Mouse (Mus musculus) CH12.LX (cell line): ENCODE measurements around the gene B3galt4.

Experiments used
- CTCF ChIP-seq, 2 experiments: IDR thresholded peaks in 1 of 2; conservative IDR thresholded peaks in 1 of 2; 2 replicates each; pipeline ENCODE4 v1.5.1; 2011 to 2012; ENCODE audit warnings: low read depth in 2 of 2, low read length in 2 of 2, improper control_type of control experiment in 1 of 2, inconsistent platforms in 1 of 2, mild to moderate bottlenecking in 1 of 2, moderate library complexity in 1 of 2
- ELF1 ChIP-seq: IDR thresholded peaks from 2 replicates; pipeline ENCODE4 v1.6.1; 2014; ENCODE audit warnings: low read depth, mild to moderate bottlenecking, inconsistent platforms, low read length, improper control_type of control experiment
- HCFC1 ChIP-seq: IDR thresholded peaks from 2 replicates; pipeline ENCODE4 v1.6.1; 2012; ENCODE audit warnings: low read depth, mild to moderate bottlenecking, inconsistent platforms, low read length, improper control_type of control experiment
- IRF4 ChIP-seq: IDR thresholded peaks from 2 replicates; pipeline ENCODE4 v1.6.1; 2014; ENCODE audit warnings: low read depth, mild to moderate bottlenecking, inconsistent platforms, low read length, improper control_type of control experiment
- JUN ChIP-seq: IDR thresholded peaks from 2 replicates; pipeline ENCODE4 v1.6.1; 2011; ENCODE audit warnings: low read depth, mild to moderate bottlenecking, low read length, improper control_type of control experiment, moderate library complexity; ENCODE audit not compliant: insufficient read depth
- JUND ChIP-seq: conservative IDR thresholded peaks from 2 replicates; pipeline ENCODE4 v1.6.1; 2011; ENCODE audit warnings: low read depth, low read length, improper control_type of control experiment
- POLR2A ChIP-seq: IDR thresholded peaks from 2 replicates; pipeline ENCODE4 v1.6.1; 2011; ENCODE audit warnings: low read depth, mild to moderate bottlenecking, improper control_type of control experiment, low read length
- POLR2AphosphoS2 ChIP-seq: IDR thresholded peaks from 2 replicates; pipeline ENCODE4 v1.6.1; 2011; ENCODE audit warnings: low read depth, low read length, improper control_type of control experiment
- RAD21 ChIP-seq: IDR thresholded peaks from 2 replicates; pipeline ENCODE4 v1.6.1; 2011; ENCODE audit warnings: low read depth, mild to moderate bottlenecking, low read length, improper control_type of control experiment, moderate library complexity
- TBP ChIP-seq: conservative IDR thresholded peaks from 2 replicates; pipeline ENCODE4 v1.6.1; 2011; ENCODE audit warnings: low read depth, low read length, improper control_type of control experiment
- TCF12 ChIP-seq: IDR thresholded peaks from 2 replicates; pipeline ENCODE4 v1.6.1; 2014; ENCODE audit warnings: low read depth, mild to moderate bottlenecking, inconsistent platforms, low read length, improper control_type of control experiment
- UBTF ChIP-seq: IDR thresholded peaks from 2 replicates; pipeline ENCODE4 v1.6.1; 2012; ENCODE audit warnings: low read depth, mild to moderate bottlenecking, inconsistent platforms, low read length, improper control_type of control experiment, moderate library complexity
- USF1 ChIP-seq: IDR thresholded peaks from 2 replicates; pipeline ENCODE4 v1.6.1; 2014; ENCODE audit warnings: low read depth, mild to moderate bottlenecking, inconsistent platforms, low read length, improper control_type of control experiment
- ZC3H11A ChIP-seq: IDR thresholded peaks from 2 replicates; pipeline ENCODE4 v1.6.1; 2012; ENCODE audit warnings: low read depth, mild to moderate bottlenecking, inconsistent platforms, low read length, improper control_type of control experiment

- TF ChIP-seq CTCF (conservative IDR thresholded peaks at IDR 0.05 in 1 of 2, IDR thresholded peaks at IDR 0.05 in 1 of 2; ENCODE audit: low read depth in 2 of 2, low read length in 2 of 2) (no peak), TCF12 (no peak), POLR2A (no peak), ELF1 (no peak), IRF4 (no peak), HCFC1 (no peak), UBTF (no peak), USF1 (no peak), JUN (no peak), RAD21 (no peak), JUND (no peak), ZC3H11A (no peak), TBP (no peak), POLR2AphosphoS2 (0 out of 2 replicates have a peak, but pooled peaks have one; percentile 38)
These were observed 32.7 kb downstream of the B3galt4 start for GRCm38 (mm10) chr17:33918293-33919203.
